Mouse (Mus musculus) E14TG2a.4 (cell line): Measurements from ENCODE around the gene Pik3r2.

Experiments
- H3K27me3 ChIP-seq: 2 replicates; pipeline ENCODE4 v1.6.1; 2014; ENCODE audit warnings: low read length, control low read depth; ENCODE audit not compliant: insufficient read depth
- H3K36me3 ChIP-seq: 2 replicates; pipeline ENCODE4 v1.6.1; 2014; ENCODE audit warnings: low read length, control low read depth; ENCODE audit not compliant: insufficient read depth
- H3K4me1 ChIP-seq: replicated peaks from 2 replicates; pipeline ENCODE4 v1.6.1; 2014; ENCODE audit warnings: low read depth, low read length, control low read depth
- H3K4me3 ChIP-seq: replicated peaks from 2 replicates; pipeline ENCODE4 v1.5.1; 2014; ENCODE audit warnings: mild to moderate bottlenecking, low read length
- H3K9me3 ChIP-seq: 2 replicates; pipeline ENCODE4 v1.6.1; 2014; ENCODE audit warnings: low read length, control low read depth
- CTCF ChIP-seq: conservative IDR thresholded peaks from 2 replicates; pipeline ENCODE4 v1.5.1; 2014; ENCODE audit warnings: low read length
- NANOG ChIP-seq: IDR thresholded peaks from 2 replicates; pipeline ENCODE4 v1.6.1; 2014; ENCODE audit warnings: borderline replicate concordance, low read length, mixed read lengths
- POU5F1 ChIP-seq: IDR thresholded peaks from 2 replicates; pipeline ENCODE4 v1.6.1; 2014; ENCODE audit warnings: low read length, borderline replicate concordance

The Pik3r2 gene

DNA sequence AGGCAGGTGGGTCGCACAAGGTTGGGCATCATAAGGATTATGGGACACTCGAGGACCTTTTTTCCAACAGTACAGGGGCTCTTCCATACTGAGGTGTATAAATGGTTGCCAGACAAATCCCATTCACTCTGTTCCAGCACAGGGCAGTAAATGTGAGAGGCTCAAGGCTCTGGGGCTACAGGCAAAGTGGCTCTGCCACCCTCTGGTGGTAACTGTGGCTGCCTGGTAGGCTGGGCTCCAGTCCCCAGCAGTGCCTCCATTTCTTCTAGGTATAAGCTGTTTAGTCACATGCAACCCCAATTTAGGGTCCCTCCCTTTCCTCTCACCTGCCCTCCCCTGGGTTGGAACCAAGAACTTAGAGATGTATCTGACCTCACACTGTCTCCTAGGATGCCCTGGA lies 18.9 kb upstream of the Pik3r2 start:
- Histone ChIP-seq H3K4me1 (peaks cover 59% of the 10 kb centered on the region), H3K4me3 (no peak overlapping the region), H3K27me3 (peaks cover 53% of the 10 kb centered on the region), H3K9me3 (no peaks in the 10 kb centered on the region), H3K36me3 (no peaks in the 10 kb centered on the region)
- no peak for TF ChIP-seq NANOG
- TF ChIP-seq CTCF = no peak
- TF ChIP-seq POU5F1 = no peak

DNA sequence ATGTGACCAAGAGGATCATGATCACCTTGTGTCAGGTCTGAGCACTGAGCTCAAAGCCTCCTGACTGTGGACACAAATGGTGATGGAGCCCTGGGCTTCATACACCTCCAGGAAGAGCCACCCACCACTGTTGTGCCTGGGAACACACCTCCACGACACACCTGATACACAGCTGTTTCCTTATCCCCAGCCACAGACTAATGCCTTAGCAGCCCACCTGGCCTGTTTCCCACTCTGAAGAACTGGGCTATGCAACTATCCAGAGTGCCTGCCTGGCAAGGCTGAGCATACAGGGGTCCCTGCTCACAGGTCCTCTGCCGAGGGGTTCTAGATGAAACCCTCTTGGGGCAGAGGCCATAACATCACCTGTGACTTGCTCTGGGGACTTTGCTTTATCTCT lies 17.7 kb upstream of the Pik3r2 start:
- peaks cover 6% of the 10 kb centered on the region; the same call in 1 of the 2 replicates for H3K36me3 ChIP-seq
- H3K4me1 ChIP-seq = peaks cover 53% of the 10 kb centered on the region
- H3K4me3 ChIP-seq = no peak overlapping the region
- H3K27me3 ChIP-seq = peaks cover 43% of the 10 kb centered on the region
- TF ChIP-seq POU5F1 (no peak), CTCF (no peak), NANOG (no peak)
- H3K9me3 ChIP-seq = no peaks in the 10 kb centered on the region

DNA sequence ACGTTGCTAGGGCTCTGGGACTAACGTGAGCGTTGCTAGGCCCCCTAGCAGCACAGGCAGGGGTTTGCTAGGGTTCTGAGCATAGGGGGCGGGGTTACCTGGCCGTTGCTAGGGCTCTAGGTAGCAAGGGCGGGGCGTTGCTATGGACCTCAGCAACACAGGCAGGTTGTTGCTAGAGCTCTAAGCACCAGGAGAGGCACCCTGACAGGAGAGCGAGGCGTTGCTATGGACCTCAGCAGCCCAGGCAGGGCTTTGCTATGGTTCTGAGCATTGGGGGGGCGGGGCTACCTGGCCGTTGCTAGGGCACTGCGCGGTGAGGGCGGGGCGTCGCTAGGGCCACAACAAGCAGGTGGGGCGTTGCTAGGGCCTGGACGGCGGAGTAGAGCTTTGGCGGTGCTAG lies 16.2 kb upstream of the Pik3r2 start:
- Histone ChIP-seq H3K27me3 (peaks cover 29% of the 10 kb centered on the region), H3K4me3 (peak overlapping the region; percentile 89), H3K36me3 (peaks cover 14% of the 10 kb centered on the region; the same call in 1 of the 2 replicates), H3K9me3 (no peaks in the 10 kb centered on the region), H3K4me1 (peaks cover 52% of the 10 kb centered on the region)
- TF ChIP-seq CTCF (no peak), NANOG (no peak), POU5F1 (no peak)

DNA sequence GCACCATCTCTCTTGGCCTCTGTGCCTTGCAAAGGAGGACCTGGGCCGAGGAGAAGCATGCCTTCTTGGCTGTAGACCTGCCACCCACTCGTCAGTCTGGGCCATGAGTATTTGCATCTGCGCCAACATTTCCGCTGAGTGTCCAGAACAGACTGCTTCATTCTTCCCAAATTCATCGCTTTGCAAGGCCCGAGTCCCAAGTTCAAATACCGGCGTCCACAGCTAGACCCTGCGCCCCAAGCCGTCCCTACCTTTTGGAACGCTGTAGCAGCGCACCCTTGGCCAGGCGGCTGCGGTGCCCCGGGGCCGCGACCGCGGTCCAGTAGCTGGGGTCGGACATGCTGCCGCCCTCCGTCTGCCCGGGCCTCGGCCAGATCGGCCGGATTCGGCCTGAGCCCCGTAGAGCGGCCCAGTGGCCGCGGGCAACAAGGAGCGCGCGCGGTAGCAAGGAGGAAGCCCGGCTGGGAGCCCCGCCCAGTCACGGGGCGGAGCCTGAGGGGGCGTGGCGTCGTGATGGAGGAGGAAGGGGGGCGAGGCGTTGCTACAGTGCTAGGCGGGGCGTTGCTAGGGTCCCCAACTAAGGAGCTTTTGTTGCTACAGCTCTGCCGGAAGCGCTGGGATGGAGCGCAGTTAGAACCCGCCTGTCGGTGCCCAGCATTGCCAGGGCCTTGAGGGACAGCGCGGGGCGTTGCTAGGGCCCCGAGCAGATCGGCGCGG lies 15.6 kb upstream of the Pik3r2 start:
- no peak for TF ChIP-seq NANOG
- TF ChIP-seq CTCF = no peak
- TF ChIP-seq POU5F1 = no peak
- Histone ChIP-seq H3K4me3 (peak overlapping the region; percentile 89), H3K27me3 (peaks cover 27% of the 10 kb centered on the region), H3K9me3 (no peaks in the 10 kb centered on the region), H3K4me1 (peaks cover 56% of the 10 kb centered on the region), H3K36me3 (peaks cover 18% of the 10 kb centered on the region)

DNA sequence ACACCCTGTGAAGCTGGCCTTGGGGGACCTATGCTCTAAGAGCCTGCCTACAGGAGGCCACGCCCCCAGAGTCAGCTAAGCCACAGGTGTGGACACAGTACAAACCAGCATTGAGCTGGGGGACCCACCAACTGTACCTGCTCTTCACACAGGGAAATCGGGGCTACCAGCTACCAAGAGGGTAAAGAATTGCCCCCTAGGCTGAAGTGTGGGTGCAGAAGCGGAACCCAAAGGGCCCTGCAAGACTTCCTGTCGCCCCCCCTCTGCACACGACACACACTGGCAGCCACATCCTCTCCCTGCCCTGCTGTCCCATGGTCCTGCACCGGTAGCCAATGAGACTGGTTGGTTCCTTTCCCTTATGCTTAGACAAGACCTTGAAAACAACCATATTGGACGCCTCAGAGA lies 14.8 kb upstream of the Pik3r2 start:
- H3K36me3 ChIP-seq = peaks cover 26% of the 10 kb centered on the region
- TF ChIP-seq POU5F1 (no peak), CTCF (no peak), NANOG (no peak)
- peaks cover 24% of the 10 kb centered on the region for H3K27me3 ChIP-seq
- H3K4me1 ChIP-seq = peaks cover 62% of the 10 kb centered on the region
- H3K4me3 ChIP-seq = peak overlapping the region; percentile 89
- no peaks in the 10 kb centered on the region for H3K9me3 ChIP-seq

DNA sequence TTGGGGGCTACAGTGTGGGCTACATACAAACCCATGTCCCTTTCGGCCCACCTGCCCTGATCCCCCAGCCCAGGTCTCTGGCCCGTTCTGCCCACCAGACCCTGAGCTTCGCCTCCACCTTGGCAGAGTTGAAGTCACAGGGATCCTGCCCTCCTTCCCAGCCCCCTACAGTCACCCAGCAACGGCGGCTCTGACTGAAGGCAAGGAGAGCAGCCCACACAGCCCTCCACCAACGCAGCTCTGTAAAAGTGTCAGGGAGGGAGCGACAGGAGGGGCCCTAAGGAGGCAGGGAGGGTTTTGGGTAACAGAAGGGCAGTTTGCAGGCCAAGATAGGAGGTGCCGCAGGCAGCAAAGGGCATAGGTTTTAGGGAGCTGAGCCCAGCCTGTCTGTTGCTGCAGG lies 14.3 kb upstream of the Pik3r2 start:
- peaks cover 62% of the 10 kb centered on the region for H3K4me1 ChIP-seq
- peaks cover 20% of the 10 kb centered on the region for H3K27me3 ChIP-seq
- H3K4me3 ChIP-seq = peak overlapping the region; percentile 89; the same call in 1 of the 2 replicates
- no peak for TF ChIP-seq CTCF
- no peak for TF ChIP-seq NANOG
- peaks cover 30% of the 10 kb centered on the region for H3K36me3 ChIP-seq
- H3K9me3 ChIP-seq = no peaks in the 10 kb centered on the region

DNA sequence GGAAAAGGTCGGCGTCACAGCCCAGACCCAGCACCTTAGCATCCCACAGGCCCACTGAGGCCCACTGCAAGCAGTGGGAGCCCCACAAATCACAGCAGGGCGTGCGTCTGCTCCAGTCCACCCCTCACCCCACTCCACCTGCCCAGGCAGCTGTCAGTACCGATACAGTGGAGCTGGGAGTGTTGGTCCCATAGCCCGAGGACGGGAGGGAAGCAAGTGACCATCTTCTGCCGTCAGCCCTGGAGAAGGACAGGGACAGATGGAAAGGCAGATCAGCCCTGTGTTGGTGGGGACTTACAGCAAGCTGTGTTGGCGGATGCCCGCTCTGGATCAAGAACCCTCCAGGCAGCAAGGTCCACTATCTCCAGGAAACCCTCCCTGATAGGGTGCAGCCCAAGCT lies 12.5 kb upstream of the Pik3r2 start:
- TF ChIP-seq NANOG = no peak
- TF ChIP-seq CTCF = no peak
- no peak for TF ChIP-seq POU5F1
- Histone ChIP-seq H3K9me3 (no peaks in the 10 kb centered on the region), H3K4me3 (peak overlapping the region; percentile 66; the same call in 1 of the 2 replicates)

DNA sequence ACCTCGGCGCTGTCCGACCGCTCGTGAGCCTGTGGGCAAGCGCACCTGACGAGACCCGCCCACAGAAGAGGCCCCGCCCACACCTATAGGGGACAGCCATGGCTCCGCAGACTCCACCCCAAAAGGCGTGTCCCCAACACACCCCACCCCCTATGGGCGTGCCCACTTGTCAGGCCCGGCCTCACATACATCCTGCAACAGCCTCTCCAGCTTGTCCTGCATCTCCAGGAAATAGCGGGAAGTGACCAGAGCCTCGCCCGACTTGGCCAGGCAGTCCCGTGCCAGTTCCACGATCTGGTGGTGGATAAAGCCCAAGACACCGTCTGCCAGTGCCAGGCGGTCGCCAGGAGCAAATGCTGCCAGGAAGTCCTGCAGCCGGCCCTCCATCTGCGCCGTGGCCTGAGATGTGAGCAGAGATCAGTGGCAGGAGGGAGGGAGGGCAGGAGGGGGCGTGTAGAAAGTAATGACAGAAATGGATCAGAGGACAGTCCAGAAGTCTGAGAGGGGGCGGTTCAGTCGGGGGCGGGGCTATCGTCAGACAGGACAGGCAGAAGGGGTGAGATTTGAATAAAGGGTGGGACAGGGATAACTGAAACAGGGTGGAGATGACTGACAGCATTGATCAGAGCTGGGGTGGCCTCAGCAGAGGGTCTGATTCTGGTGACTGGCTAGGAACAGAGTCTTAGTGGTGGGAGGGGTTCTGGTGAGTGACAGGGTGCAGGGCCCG lies 11.6 kb upstream of the Pik3r2 start:
- H3K4me1 ChIP-seq = peaks cover 77% of the 10 kb centered on the region
- H3K36me3 ChIP-seq = peaks cover 58% of the 10 kb centered on the region
- H3K27me3 ChIP-seq = no peaks in the 10 kb centered on the region; the same call in 1 of the 2 replicates
- H3K4me3 ChIP-seq = peak overlapping the region; percentile 66
- no peaks in the 10 kb centered on the region for H3K9me3 ChIP-seq
- TF ChIP-seq CTCF (no peak), POU5F1 (no peak), NANOG (no peak)

More for the DNA sequence above, 12.5 kb upstream of the Pik3r2 start:
- H3K36me3 ChIP-seq = peaks cover 48% of the 10 kb centered on the region
- peaks cover 79% of the 10 kb centered on the region for H3K4me1 ChIP-seq
- peaks cover 5% of the 10 kb centered on the region for H3K27me3 ChIP-seq

DNA sequence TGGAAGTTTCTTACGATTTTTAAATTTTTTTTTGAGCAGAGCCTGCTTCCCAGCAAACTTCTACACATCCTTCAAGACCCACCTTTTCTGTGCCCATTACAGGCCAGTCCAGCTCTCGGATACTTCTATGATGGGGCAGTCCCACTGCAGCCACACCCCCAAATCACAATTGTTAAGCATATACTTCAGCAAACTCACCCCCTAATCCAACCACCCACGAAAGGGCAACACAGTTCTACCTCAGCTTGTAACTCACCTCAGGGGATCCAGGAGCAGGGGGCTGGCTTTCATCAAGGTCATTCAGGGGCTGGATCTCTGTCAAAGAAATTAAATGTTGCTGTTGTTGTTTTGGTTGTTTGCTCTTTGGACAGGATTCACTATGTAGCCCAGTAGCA lies 10.5 kb upstream of the Pik3r2 start:
- Histone ChIP-seq H3K9me3 (no peaks in the 10 kb centered on the region), H3K4me3 (peak overlapping the region; percentile 66), H3K27me3 (no peaks in the 10 kb centered on the region; the same call in 1 of the 2 replicates), H3K36me3 (peaks cover 62% of the 10 kb centered on the region), H3K4me1 (peaks cover 74% of the 10 kb centered on the region)
- TF ChIP-seq CTCF (no peak), POU5F1 (no peak), NANOG (no peak)
